Mouse (Mus musculus): Measurements from ENCODE around the gene Txndc9.
A peak's percentile ranks its signal among the peaks of the same experiment; 100 is the strongest.

The Txndc9 gene

DNA sequence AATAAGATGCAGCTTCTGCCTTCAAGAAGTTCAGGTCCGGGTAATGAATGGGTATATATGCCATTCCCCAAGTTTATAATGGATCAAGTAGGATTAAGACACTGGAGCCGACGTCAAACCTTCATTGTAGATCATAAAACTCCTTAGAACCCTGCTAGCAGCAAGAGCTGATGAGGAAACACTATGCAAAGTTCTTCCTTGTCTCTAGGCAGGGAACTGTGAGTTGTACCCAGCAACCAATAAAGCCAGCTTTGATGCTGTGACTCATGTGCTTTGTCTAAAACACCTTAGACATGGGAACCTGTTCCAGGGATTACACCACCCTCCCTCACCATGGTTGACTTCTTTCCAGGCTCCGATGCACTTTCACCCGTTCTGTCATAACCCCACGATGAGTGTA, 28.9 kb downstream of the Txndc9 start:
- DNase-seq = no peak

DNA sequence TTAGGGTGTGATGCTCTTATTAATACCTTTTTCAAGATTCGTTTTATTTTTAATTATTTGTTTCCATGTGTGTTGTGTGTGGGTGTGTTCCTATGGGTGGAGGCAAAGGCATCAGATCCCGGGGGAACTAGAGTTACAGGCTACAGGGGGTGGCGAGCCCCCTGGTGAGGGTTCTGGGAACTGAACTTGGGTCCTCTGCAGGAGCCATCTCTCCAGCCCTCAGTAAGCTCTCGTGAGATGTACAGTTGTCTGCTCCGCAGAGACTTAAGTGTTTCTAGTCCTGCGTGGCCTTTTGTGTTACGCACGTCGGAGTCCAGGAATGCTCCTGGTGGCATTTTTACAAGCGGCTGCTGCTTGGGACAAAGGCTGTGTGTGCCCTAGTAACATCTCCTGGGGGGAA, 32.1 kb downstream of the Txndc9 start:
- no peak for DNase-seq

DNA sequence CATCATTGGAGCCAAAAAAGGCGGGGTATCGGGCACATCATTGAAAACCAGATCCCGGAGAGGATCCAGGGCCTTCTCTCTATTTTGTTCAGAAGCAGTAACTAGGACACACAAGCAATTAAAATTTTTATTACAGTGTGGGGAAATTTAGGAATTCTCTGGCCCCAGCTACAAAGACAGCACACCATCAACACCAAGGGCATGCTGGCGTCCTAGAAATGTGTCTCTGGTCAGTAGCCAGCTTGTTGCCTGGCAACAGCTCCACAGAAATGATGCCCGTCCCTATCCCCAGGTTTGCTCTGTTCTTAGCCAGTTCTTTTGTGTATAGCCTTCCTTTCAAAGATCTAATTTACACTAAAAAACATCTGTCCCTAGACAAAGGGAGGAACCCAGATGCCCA, 38.2 kb downstream of the Txndc9 start:
- peak; percentile 72 to 77 for DNase-seq

DNA sequence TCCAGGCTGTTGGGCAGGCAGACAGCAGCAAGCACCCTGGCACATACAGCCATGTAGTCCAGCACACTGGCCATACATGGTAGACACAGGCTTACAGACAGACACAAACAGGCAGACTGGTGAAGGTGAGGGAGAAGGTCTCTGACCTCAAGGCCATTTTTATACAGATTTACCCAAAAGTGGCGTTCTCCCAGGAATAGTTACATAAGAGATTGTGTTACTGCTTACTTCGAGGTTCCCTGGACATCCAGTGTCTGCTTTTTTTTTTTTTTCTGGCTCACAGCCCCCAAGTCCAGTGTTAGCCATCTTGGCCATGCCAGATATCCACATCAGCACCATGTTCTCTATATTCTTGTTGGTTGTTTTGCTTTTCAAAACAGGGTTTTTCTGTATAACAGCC, 39.2 kb downstream of the Txndc9 start:
- no peak for DNase-seq

DNA sequence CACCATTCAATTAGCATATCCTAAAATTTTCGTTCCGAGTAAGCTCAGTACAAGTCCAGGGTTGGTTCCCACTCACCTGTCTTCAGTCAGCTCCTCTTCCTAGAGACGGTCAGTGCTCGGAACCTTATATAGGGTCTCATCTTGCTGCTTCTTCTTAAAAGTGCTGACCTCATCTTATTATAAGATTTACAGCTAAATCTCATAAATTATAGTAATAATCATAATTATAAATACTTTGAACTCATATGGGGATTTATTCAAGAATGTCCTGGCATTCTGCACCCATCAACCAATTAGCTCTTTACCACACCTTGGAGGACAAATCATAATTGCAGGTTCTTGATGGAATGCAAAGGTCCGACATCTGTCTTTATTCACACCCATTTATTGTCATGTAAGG, 40.0 kb downstream of the Txndc9 start, which contains the start of gene Lyg1:
TSS of gene Lyg1 (minus strand) at position 101 of the 400 bp plus-strand sequence.
- no peak for DNase-seq

DNA sequence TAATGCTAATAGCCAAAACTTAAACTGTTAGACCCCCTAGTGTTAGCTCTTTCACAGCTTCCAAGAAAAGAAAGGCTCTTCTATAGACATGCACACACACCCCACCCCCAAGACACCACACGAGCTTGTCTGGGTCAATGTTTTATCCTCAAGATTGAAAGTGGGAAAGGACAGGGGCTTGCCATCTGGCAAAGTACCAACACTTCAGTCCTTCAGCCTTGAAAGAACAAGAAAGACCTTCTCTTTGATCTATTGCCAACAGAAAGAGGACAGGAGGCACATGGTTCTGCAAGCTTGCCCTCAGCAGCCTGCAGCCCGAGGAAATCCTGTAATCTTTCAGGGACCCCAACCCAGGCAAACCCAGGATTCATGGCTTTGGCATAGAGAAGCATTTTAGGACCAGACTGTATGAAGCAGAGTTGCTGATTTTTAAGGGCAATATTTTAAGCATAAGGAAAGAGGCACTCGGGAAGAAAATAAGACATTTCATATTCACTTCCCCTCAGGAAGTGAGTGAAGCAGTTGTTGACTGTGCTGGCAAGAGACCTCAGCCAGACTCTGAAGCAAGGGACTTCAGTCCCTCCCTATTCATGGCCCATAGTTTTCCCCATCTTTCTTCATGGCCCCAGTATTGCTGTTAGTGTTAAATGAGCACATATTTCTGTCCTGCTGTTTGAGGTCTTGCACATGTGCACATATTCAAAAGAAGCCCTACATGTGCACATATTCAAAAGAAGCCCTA, 40.8 kb downstream of the Txndc9 start:
- DNase-seq = peak; percentile 13 to 18

DNA sequence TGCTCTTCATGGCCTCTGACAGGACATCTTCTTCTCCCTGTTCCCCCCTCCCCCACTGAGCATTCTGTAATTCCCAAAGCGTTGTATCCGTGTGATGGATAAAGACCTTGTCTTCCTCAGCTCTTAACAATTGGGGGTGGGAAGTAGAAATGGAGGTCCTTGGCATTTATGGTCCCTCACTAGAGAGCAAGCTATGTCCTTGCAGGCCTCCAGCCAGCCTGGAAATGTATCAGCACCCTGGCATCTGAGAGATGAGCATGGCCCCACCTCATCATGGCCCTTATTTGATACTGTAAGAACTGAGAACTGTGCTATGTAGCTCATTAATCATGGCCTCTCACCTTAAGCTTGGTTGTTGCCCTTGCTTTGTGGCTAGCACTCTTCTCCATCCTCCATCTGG, 42.4 kb downstream of the Txndc9 start:
- no peak for DNase-seq

DNA sequence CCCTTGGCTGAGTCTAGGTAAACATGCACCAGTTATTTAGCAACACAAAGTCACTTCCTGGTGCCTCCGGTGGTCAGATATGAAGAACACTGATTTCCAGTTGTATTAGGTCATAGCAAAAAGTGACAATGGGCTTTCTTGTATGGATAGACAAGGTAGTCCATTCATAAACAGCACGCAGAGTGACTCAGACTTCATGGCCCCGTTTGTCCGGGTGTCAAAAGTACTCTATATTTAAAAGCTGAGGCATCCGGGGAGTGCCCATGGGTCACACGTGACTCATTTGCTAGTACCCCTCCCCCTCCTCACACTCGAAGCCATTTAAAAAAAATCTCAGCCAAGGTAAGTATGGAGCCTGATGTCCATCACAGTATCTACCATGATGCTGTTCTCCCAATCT, 42.9 kb downstream of the Txndc9 start:
- no peak for DNase-seq

DNA sequence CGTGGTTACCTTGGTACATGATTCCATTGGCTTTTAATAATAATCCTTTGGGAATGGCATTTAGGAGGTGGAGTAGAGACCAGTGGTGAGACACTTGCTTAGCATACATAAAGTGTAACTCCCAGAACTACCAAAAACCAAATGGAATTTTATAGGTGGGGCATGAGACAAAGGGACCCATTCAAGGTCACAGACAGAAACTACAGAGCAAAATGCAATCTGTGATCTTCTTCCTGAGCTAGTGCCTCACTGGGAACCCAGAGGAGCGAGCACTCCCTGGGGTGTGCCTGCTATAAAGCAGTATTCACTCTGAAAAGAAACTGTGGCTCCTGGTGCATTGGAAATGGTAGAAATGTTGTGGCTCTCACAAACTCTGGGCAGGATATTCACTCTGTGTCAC, 48.8 kb downstream of the Txndc9 start:
- no peak for DNase-seq

All from cerebellum, postnatal 10 days (tissue).